Mouse (Mus musculus): ENCODE measurements at regions not wholly inside any gene's neighbourhood (a gene's known extent, or its start where the extent isn't known, plus 50 kb on each side); places are given as distances from the start of the nearest gene placed in this dataset.

DNA sequence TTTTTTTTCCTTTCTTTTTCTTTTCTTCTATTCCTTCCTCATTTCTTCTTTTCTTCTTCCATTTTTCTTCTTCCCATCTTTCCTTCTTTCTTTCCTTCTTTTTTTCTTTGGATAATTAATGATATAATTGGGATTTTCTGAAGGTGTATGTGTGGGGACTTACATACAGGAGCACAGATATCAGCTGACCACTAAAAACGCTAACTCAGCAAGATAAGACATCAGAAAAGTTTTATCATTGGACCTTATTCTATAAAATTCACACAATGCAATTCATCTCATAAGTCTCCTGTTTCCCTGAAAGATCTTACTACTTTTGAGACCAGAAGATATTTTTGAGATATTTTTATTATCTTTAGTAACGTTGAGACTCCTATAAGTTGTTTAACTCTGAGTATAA lies 144.8 kb upstream of the Vmn2r99 start:
- no peak for TF ChIP-seq CTCF (IDR thresholded peaks at IDR 0.05 in 2 of 3, conservative IDR thresholded peaks at IDR 0.05 in 1 of 3; ENCODE audit: control insufficient read depth in 1 of 3, insufficient read depth in 1 of 3, low read depth in 2 of 3, low read length in 3 of 3, poor library complexity in 1 of 3, severe bottlenecking in 1 of 3)
- no peak for TF ChIP-seq CHD2 (IDR thresholded peaks at IDR 0.05; ENCODE audit: low read length)
- TF ChIP-seq GABPA (IDR thresholded peaks at IDR 0.05; ENCODE audit: low read depth, low read length): no peak
- no peak for TF ChIP-seq KAT2A (conservative IDR thresholded peaks at IDR 0.05; ENCODE audit: low read depth, low read length)
- TF ChIP-seq RAD21 (IDR thresholded peaks at IDR 0.05; ENCODE audit: low read depth, low read length): no peak
- no peak for TF ChIP-seq POLR2A (IDR thresholded peaks at IDR 0.05; ENCODE audit: control insufficient read depth in 1 of 2, insufficient read depth in 1 of 2, low read depth in 1 of 2, low read length in 2 of 2, poor library complexity in 1 of 2)
- TF ChIP-seq EP300 (IDR thresholded peaks at IDR 0.05; ENCODE audit: low read depth in 1 of 2, low read length in 2 of 2): no peak
- TF ChIP-seq MXI1 (IDR thresholded peaks at IDR 0.05; ENCODE audit: low read depth, low read length): no peak
- no peak for TF ChIP-seq ZNF384 (IDR thresholded peaks at IDR 0.05; ENCODE audit: low read depth, low read length)
- TF ChIP-seq TCF12 (IDR thresholded peaks at IDR 0.05; ENCODE audit: low read depth, low read length): no peak

Data from MEL (cell line).